Mouse (Mus musculus) liver, adult 2 months (tissue): ENCODE measurements around the gene Wasf2. TPM values are rescaled to one million over a fixed set of nuclear protein-coding genes. Genes with fewer than 3 reads are reported as not detected.

Experiments used
- DNase-seq: peaks from one replicate; pipeline ENCODE4 v3.0.0-alpha.2; 2011; ENCODE audit warnings: low read depth, low spot score; ENCODE audit errors: extremely low read depth
- H3K27ac ChIP-seq: fragments of 200-500 bp; replicated peaks from 2 replicates; pipeline ENCODE4 v1.5.1; 2012; ENCODE audit warnings: low read depth, mild to moderate bottlenecking, control low read depth, inconsistent platforms, low read length; ENCODE audit not compliant: insufficient read depth
- H3K27me3 ChIP-seq: fragments of 200-500 bp; 2 replicates; pipeline ENCODE4 v1.6.1; 2012; ENCODE audit warnings: mild to moderate bottlenecking, moderate library complexity, low read length, inconsistent platforms; ENCODE audit not compliant: control insufficient read depth, insufficient read depth
- H3K36me3 ChIP-seq: fragments of 200-500 bp; 2 replicates; pipeline ENCODE4 v1.6.1; 2012; ENCODE audit warnings: low read length, inconsistent platforms; ENCODE audit not compliant: control insufficient read depth, insufficient read depth
- H3K4me1 ChIP-seq: fragments of 200-500 bp; 2 replicates; pipeline ENCODE4 v1.6.1; 2011; ENCODE audit warnings: low read length; ENCODE audit not compliant: control insufficient read depth, insufficient read depth
- H3K4me3 ChIP-seq: fragments of 200-500 bp; 2 replicates; pipeline ENCODE4 v1.5.1; 2011; ENCODE audit warnings: low read depth, mild to moderate bottlenecking, control low read depth, low read length, moderate library complexity; ENCODE audit not compliant: insufficient read depth
- H3K79me2 ChIP-seq: fragments of 200-500 bp; 2 replicates; pipeline ENCODE4 v1.6.1; 2012; ENCODE audit warnings: inconsistent platforms, mild to moderate bottlenecking, low read length, moderate library complexity; ENCODE audit not compliant: control insufficient read depth, insufficient read depth
- H3K9ac ChIP-seq: fragments of 200-500 bp; 2 replicates; pipeline ENCODE4 v1.6.1; 2012; ENCODE audit warnings: low read depth, mild to moderate bottlenecking, control low read depth, inconsistent platforms, low read length
- CTCF ChIP-seq: fragments of 200-500 bp; IDR thresholded peaks from 2 replicates; pipeline ENCODE4 v1.5.1; 2011; ENCODE audit warnings: low read depth, low read length, control low read depth
- POLR2A ChIP-seq: fragments of 200-500 bp; IDR thresholded peaks from 2 replicates; pipeline ENCODE4 v1.6.1; 2011; ENCODE audit warnings: low read length, control low read depth; ENCODE audit not compliant: insufficient read depth; ENCODE audit errors: extremely low read depth
- WGBS: fragments of 180-500 bp; shearing (Covaris S2); methylation state at CpG from one replicate; pipeline ENCODE4 v1.1.7; 2018; 5-methylcytosine and 5-hydroxymethylcytosine counted together
- polyA plus RNA-seq: library from polyadenylated mRNA; depleted of rRNA; stranded (reverse); fragments of >200 nt; gene quantifications from 2 replicates; pipeline ENCODE4 v1.2.3, GENCODE M21; 2012
- total RNA-seq: library from RNA; depleted of rRNA; stranded (reverse); fragments of >200 nt; gene quantifications from 2 replicates; pipeline ENCODE4 v1.2.3, GENCODE M21; 2014

Gene Wasf2
- total and polyA plus RNA-seq, 2 experiments = 6.0 to 17.0 TPM

GRCm38 (mm10) chr4:133127894-133128293 is 2.4 kb upstream of the Wasf2 start:
- WGBS = 96% methylated on average over 4 of the region's 4 CpGs
- Histone ChIP-seq H3K27ac (no peak overlapping the region), H3K4me3 (no peak overlapping the region), H3K27me3 (no peaks in the 10 kb centered on the region), H3K4me1 (peaks cover 12% of the 10 kb centered on the region; the same call in 1 of the 2 replicates), H3K9ac (no peak overlapping the region), H3K36me3 (no peaks in the 10 kb centered on the region), H3K79me2 (peaks cover 11% of the 10 kb centered on the region; the same call in 1 of the 2 replicates)
- no peak for TF ChIP-seq POLR2A
- TF ChIP-seq CTCF = no peak
- no peak for DNase-seq

DNA sequence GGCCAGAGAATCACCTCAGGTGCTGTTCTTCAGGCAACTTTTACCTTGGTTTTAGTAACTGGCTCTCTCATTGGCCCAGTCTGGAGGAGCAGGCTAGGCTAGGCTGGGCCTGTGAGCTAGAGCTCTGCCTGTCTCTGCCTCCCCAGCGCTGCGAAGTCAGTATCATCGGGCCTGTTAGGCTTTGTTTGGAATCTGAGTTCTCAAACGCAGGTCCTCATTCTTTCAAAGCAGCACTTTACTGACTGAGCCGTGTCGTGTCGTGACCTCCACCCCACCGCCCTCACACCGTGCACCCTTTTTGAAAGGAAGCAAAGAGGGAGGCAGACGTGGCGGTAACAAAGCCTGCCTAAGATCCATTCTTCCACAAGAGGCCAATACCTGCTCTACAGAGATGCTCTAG is 914 bp upstream of the Wasf2 start:
- Histone ChIP-seq H3K27me3 (no peaks in the 10 kb centered on the region), H3K36me3 (no peaks in the 10 kb centered on the region), H3K4me3 (peak overlapping the region; percentile 40), H3K27ac (peak overlapping the region; percentile 52), H3K9ac (peak overlapping the region; percentile 56), H3K4me1 (peaks cover 13% of the 10 kb centered on the region; the same call in 1 of the 2 replicates), H3K79me2 (peaks cover 13% of the 10 kb centered on the region; the same call in 1 of the 2 replicates)
- TF ChIP-seq POLR2A (no peak), CTCF (no peak)
- DNase-seq = no peak
- 39% methylated on average over 11 of the region's 11 CpGs for WGBS

DNA sequence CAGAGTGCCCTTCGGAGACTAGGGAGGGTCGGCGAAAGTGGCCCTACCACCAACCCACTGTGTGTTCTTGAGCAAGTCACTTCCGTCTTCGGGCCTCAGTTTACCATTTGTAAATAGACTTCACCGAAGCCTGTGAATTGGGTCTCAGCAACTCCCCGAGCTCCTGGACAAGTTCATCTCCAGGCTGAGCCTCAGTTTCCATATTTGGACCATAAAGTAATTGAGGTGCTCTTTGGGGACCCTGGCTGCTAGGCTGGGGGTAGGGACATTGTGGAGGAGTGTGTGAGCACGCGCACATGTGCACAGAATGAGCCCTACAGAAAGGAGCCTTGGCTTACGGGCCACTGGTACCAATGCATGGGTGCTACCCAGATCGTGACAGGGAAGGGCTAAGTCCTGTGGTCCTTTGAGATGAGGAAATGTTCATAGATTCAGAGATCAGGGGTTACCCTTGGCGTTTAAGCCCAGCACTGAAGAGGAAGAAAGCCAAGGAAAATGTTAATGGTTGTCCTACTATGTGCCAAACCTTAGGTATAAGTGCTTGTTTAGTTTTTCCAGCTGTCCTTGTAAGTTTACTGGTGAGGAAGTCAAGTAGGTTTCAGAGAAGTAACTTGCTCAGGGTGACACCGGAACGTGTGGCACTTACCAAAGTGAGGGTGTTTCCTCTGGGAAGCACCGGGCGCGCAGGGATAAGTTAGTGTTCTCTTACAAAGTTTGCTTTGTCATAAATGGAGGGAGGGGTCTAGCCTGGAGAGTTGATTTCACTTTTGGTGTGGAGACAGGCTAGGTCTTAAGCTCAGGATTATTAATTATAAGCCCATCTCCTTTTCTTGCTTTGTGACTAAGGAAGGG is 811 bp downstream of the Wasf2 start:
- peaks cover 21% of the 10 kb centered on the region; the same call in 1 of the 2 replicates for H3K79me2 ChIP-seq
- peak overlapping the region; percentile 84 for H3K4me3 ChIP-seq
- H3K36me3 ChIP-seq = no peaks in the 10 kb centered on the region
- peak; percentile 50 for DNase-seq
- WGBS = under 1% methylated on average over 17 of the region's 17 CpGs
- peaks cover 13% of the 10 kb centered on the region; the same call in 1 of the 2 replicates for H3K4me1 ChIP-seq
- H3K9ac ChIP-seq = peak overlapping the region; percentile 94
- peak overlapping the region; percentile 77 for H3K27ac ChIP-seq
- TF ChIP-seq CTCF (no peak), POLR2A (no peak)
- no peaks in the 10 kb centered on the region for H3K27me3 ChIP-seq

GRCm38 (mm10) chr4:133132027-133132426 is 1.7 kb downstream of the Wasf2 start:
- peak; percentile 49 for DNase-seq
- Histone ChIP-seq H3K36me3 (no peaks in the 10 kb centered on the region), H3K27ac (0 out of 2 replicates have a peak overlapping the region, but pooled peaks have one; percentile 32), H3K79me2 (peaks cover 29% of the 10 kb centered on the region), H3K9ac (0 out of 2 replicates have a peak overlapping the region, but pooled peaks have one; percentile 17), H3K4me1 (peaks cover 18% of the 10 kb centered on the region), H3K4me3 (no peak overlapping the region), H3K27me3 (no peaks in the 10 kb centered on the region)
- WGBS = 18% methylated on average over 6 of the region's 6 CpGs
- no peak for TF ChIP-seq POLR2A
- TF ChIP-seq CTCF = no peak

- H3K9ac ChIP-seq = no peak overlapping the region
- TF ChIP-seq POLR2A = no peak
- no peak for TF ChIP-seq CTCF
- H3K36me3 ChIP-seq = peaks cover 5% of the 10 kb centered on the region
- H3K4me3 ChIP-seq = no peak overlapping the region
- peaks cover 42% of the 10 kb centered on the region for H3K79me2 ChIP-seq
- H3K27me3 ChIP-seq = no peaks in the 10 kb centered on the region
- peak overlapping the region; percentile 21; the same call in 1 of the 2 replicates for H3K27ac ChIP-seq
- peaks cover 10% of the 10 kb centered on the region for H3K4me1 ChIP-seq
- WGBS = 48% methylated on average over 1 of the region's 1 CpGs
- DNase-seq = no peak
These were observed 6.6 kb downstream of the Wasf2 start for GRCm38 (mm10) chr4:133136946-133137345.
